Mouse (Mus musculus) c-Kit-positive CD71-positive TER-119-positive erythroid progenitor cells, embryonic 14.5 days (primary cell): Measurements from ENCODE around the gene Trp53rkb.

Source experiments
- DNase-seq: peaks from one replicate; pipeline ENCODE4 v3.0.0-alpha.2; 2013; ENCODE audit warnings: low spot score

Gene Trp53rkb

DNA sequence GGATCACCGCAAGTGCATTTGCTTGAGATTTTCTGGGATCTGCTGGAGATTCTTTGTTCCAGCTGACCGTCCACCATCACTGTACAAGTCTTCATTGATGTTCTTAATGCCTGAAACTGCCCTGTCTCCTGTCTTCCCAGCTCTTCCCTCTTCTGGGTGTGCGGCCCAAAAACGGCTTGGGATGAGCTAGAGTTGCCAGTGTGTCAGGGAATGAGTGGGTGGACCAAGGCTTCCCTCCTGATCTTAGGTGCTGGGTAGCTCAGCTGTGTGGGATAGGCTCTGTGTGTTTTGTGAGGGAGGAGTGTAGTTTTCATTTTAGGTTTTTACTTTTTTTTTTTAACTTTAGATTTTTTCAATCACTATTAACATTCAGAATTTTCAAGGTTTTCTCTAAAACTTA is 42.5 kb downstream of the Trp53rkb start:
- no peak for DNase-seq

GRCm38 (mm10) chr2:166835581-166835980 is 43.2 kb downstream of the Trp53rkb start:
- no peak for DNase-seq

DNA sequence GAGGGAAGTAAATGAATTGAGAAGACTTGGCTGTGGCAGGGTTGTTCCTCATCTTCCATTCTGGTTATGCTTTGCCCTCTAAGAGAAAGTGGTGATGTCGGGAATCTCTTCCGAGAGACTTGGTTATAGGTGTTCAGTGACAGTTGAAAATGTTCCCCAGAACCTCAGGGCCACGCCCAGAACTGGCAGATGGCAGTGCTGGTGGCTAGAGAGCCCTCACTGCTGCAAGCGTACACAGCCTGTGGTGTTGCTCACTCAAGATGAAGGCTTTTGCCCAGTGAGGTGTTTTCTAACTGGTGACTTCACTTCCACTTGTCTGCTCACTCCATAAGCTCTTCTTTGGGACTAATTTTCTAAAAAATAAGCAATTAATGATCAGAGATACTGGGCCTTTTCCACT is 49.5 kb downstream of the Trp53rkb start:
- no peak for DNase-seq
